Mouse (Mus musculus): Measurements from ENCODE around the gene Csrnp2.

The Csrnp2 gene

DNA sequence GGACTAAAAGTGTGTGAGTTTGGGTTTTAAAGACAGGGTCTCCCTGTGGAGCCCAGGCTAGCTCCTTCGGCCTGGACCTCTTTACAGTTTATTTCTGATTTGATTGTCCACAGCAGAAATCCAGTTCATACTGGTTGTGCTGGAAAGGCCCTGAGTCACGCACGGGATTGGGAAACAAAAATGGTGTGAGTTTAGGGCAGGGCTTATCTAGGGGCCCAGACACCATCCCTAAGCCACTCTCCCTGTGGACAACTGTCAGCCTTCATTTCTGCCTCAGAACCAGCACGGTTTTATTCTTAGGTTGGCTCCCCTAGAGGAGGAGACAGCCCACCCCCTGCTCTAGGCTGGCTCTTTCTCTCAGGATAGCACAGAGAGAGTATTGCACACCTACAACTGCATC is 62.1 kb downstream of the Csrnp2 start:
- DNase-seq (ENCODE audit: low spot score in 2 of 2): no peak

DNA sequence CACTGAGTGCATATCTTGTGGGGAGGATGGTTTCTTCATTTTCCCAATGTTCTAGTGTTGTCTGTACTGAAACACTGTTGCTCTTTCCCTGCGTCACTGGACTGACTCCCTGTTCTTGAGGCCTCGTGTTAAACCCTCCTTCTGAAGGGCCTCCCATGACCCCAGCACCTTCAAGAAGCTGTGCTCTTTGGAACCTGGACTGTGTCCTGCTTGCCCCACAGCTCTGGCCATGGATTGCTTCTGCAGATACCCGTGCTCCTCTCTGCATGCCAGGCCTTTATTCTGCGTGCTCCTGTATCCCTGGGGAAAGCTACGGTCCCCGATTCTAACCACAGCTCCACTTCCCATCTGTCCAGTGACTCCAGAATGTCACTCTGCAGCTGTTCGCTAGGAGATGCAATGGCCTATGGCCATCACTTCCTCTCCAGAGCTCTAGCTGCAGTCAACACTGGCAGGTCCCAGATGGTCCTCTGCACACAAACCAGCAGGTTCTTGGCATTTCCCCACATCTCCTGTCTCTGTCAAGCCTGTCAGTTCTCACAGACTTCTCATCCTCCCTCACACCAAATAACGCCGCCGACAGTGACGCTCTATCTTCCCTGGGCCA is 65.2 kb downstream of the Csrnp2 start:
- no peak for DNase-seq (ENCODE audit: low spot score in 2 of 2)
